Mouse (Mus musculus) ES-Bruce4 (cell line): ENCODE results near the gene Aff3. TPM values are rescaled to one million over a fixed set of nuclear protein-coding genes. Genes with fewer than 3 reads are reported as not detected.

Experiments used
- H3K27ac ChIP-seq: 2 replicates; pipeline ENCODE4 v1.5.1; 2012; ENCODE audit warnings: low read length, inconsistent platforms; ENCODE audit not compliant: insufficient read depth
- H3K27me3 ChIP-seq: 2 replicates; pipeline ENCODE4 v1.6.1; 2012; ENCODE audit warnings: mild to moderate bottlenecking, low read length, inconsistent platforms; ENCODE audit not compliant: control insufficient read depth, poor library complexity, insufficient read depth, severe bottlenecking
- H3K36me3 ChIP-seq: 2 replicates; pipeline ENCODE4 v1.6.1; 2012; ENCODE audit warnings: inconsistent platforms, mild to moderate bottlenecking, low read length, moderate library complexity; ENCODE audit not compliant: control insufficient read depth, poor library complexity, insufficient read depth, severe bottlenecking
- H3K4me1 ChIP-seq: one replicate; pipeline ENCODE4 v1.8.1; 2011; ENCODE audit warnings: low read length; ENCODE audit not compliant: control insufficient read depth, insufficient read depth
- H3K4me3 ChIP-seq: 2 replicates; pipeline ENCODE4 v1.5.1; 2011; ENCODE audit warnings: low read depth, mild to moderate bottlenecking, low read length
- H3K9ac ChIP-seq: 2 replicates; pipeline ENCODE4 v1.6.1; 2012; ENCODE audit warnings: low read depth, mild to moderate bottlenecking, inconsistent platforms; ENCODE audit not compliant: poor library complexity, severe bottlenecking
- H3K9me3 ChIP-seq: replicated peaks from 2 replicates; pipeline ENCODE4 v1.6.1; 2012; ENCODE audit warnings: mild to moderate bottlenecking, low read length, inconsistent platforms; ENCODE audit not compliant: control insufficient read depth, poor library complexity, insufficient read depth, severe bottlenecking
- CTCF ChIP-seq: IDR thresholded peaks from one replicate; pipeline ENCODE4 v1.8.1; 2011; ENCODE audit warnings: low read depth, low read length
- EP300 ChIP-seq: IDR thresholded peaks from 2 replicates; pipeline ENCODE4 v1.6.1; 2011; ENCODE audit warnings: low read depth, low read length; ENCODE audit not compliant: insufficient read depth
- POLR2A ChIP-seq: IDR thresholded peaks from one replicate; pipeline ENCODE4 v1.8.1; 2011; ENCODE audit warnings: low read length; ENCODE audit not compliant: insufficient read depth
- polyA plus RNA-seq: library from polyadenylated mRNA; stranded (reverse); fragments of >200 nt; gene quantifications from 2 replicates; pipeline ENCODE4 v1.2.4, GENCODE M21; 2011; ENCODE audit warnings: low read depth; ENCODE audit not compliant: missing spikeins, insufficient read depth, insufficient read length

The Aff3 gene
- polyA plus RNA-seq, 1 experiment: 9.2 TPM

DNA sequence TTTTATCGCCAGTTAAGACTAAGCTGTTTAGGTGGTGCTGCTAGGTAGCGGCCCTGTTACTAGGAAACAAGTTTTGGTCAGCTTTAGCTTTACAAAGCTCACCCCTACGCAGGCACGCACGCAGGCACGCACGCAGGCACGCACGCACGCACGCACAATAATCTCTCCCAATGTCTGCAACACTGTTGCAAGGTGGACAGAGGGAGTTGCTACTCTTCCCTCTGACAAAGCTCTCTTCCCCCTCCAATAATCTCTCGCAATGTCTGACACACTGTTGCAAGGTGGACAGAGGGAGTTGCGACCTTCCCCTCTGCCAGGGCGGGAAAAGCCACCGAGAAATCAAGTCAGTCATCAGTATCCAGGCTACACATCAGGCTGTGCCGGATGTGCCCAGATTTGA lies 425.2 kb downstream of the Aff3 start:
- TF ChIP-seq CTCF (no peak), POLR2A (no peak), EP300 (no peak)
- H3K27me3 ChIP-seq: no peaks in the 10 kb centered on the region
- no peaks in the 10 kb centered on the region for H3K4me1 ChIP-seq
- no peak overlapping the region for H3K27ac ChIP-seq
- H3K4me3 ChIP-seq: no peak overlapping the region
- no peak overlapping the region for H3K9ac ChIP-seq
- no peaks in the 10 kb centered on the region for H3K36me3 ChIP-seq
- H3K9me3 ChIP-seq: no peaks in the 10 kb centered on the region

DNA sequence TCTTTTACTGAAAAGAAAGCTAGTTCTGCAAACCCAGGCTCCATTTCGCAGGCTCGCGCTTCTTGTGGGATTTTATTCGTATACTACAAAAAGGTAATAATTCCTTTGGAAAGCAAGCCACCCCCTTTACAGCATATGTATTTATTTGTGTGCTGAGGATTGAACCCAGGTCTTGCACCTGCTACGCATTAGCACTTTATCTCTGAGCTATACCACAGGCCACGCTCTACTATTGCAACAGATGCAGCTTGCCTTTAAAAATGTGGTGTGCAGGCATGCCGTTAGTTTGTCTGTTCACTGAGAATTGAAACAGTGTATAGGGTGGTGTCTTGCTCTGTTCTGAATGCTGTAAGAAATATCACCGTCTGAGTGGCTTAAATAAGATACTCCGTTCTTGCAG lies 426.9 kb downstream of the Aff3 start:
- no peak overlapping the region for H3K27ac ChIP-seq
- H3K27me3 ChIP-seq: no peaks in the 10 kb centered on the region
- H3K4me3 ChIP-seq: no peak overlapping the region
- no peaks in the 10 kb centered on the region for H3K36me3 ChIP-seq
- no peak overlapping the region for H3K9ac ChIP-seq
- H3K4me1 ChIP-seq: no peaks in the 10 kb centered on the region
- TF ChIP-seq POLR2A (no peak), EP300 (no peak), CTCF (no peak)
- H3K9me3 ChIP-seq: no peaks in the 10 kb centered on the region

DNA sequence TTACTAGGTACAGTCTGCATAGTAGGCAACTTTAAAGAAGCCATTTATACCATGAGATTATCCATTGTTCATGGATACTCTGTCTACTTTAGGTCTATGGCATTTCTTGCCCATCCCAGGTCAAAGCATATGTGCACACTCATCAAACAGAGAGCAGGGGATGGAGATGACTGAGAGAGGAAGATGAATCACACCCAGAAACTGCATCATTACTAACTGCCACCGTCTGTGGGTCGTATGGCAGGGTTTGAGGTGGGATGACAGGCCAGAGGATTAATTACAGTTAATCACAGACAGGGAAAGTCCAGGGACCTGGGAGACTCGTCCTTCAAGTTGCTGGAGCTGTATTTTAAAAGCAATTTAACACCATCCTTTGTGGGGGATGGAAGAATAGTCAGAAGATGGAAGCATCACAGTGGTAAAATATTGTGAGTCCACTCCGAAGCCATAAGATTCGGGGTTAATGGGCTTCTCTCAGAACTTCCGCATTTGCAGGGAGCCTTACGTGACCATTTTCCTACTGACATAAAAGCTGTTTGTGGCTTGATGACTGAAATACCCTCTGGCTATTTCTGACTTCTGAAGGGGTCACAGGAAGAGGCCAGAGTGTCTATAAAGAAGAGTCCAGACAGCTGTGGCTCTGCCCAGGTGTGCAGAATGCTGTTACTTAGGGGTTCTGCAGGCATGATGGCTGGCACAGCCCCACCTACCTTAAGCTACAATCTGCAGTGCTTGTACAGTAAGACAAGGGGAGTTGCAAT lies 427.5 kb downstream of the Aff3 start:
- H3K9ac ChIP-seq: no peak overlapping the region
- H3K9me3 ChIP-seq: no peaks in the 10 kb centered on the region
- no peaks in the 10 kb centered on the region for H3K4me1 ChIP-seq
- H3K36me3 ChIP-seq: no peaks in the 10 kb centered on the region
- no peaks in the 10 kb centered on the region for H3K27me3 ChIP-seq
- TF ChIP-seq CTCF (no peak), POLR2A (no peak)
- no peak overlapping the region for H3K4me3 ChIP-seq
- H3K27ac ChIP-seq: no peak overlapping the region

DNA sequence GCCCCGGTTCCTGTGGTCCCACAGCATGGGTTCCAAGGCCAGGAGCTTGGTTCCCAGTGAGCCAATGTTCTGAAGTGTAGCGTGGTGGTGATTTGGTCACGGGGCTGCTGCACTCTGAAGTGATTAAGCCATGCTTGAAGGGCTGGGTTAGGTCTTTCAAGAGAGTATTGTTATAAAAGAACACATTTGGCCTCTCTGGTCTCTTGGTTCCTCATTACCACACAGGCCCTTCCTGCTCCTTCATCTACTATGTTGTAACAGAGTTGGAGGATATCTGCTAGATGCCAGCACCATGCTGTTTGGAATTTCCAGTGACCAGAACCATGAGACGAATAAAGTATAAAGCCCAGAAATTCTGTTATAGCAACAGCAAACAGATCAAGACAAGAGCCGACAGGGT lies 431.6 kb downstream of the Aff3 start:
- Histone ChIP-seq H3K27me3 (no peaks in the 10 kb centered on the region), H3K4me3 (no peak overlapping the region), H3K27ac (no peak overlapping the region), H3K9ac (no peak overlapping the region), H3K9me3 (no peaks in the 10 kb centered on the region), H3K36me3 (no peaks in the 10 kb centered on the region), H3K4me1 (no peaks in the 10 kb centered on the region)
- no peak for TF ChIP-seq POLR2A
- TF ChIP-seq EP300: no peak
- no peak for TF ChIP-seq CTCF

DNA sequence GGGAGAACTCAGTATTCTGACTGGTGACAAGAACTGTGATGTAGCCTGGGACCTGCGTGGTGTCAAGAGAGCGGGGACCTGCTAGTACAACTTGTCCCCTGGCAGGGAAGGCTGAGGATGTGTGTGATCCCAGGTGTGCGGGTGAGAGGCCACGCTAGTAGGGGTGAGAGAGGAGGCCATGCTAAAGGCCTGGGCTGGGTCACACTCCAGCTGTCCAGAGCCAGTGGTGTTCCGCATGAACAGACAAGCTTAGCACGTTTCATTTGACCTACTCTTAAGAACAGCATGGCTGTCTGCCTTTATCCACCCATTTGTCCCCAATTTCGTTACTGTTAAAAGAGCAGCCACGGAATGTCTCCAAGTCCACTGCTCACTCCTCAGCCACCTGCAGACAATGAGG lies 434.7 kb downstream of the Aff3 start:
- no peaks in the 10 kb centered on the region for H3K27me3 ChIP-seq
- no peak overlapping the region for H3K9ac ChIP-seq
- no peak for TF ChIP-seq CTCF
- TF ChIP-seq EP300: no peak
- no peak for TF ChIP-seq POLR2A
- no peaks in the 10 kb centered on the region for H3K36me3 ChIP-seq
- no peak overlapping the region for H3K27ac ChIP-seq
- H3K4me3 ChIP-seq: no peak overlapping the region
- H3K4me1 ChIP-seq: no peaks in the 10 kb centered on the region
- peaks cover 3% of the 10 kb centered on the region for H3K9me3 ChIP-seq

DNA sequence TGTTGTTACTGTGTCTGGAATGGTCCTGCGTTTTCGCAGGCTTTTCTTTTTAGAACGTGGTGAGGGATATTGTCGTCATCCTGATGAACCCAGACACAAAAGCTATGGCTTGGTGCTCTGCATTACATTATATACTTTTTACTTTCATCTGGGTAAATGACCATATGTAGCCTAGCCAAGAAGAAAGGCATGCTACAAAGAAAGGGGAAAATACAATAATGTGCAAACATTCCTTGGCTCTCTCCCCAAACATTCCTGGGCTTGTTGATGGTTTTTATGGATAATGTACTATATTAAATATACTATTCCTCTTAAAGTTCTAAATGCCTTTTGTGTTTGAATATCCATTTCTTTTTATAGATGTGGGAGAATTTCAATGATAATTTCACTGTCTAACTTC lies 435.9 kb downstream of the Aff3 start:
- peaks cover 4% of the 10 kb centered on the region for H3K9me3 ChIP-seq
- H3K36me3 ChIP-seq: no peaks in the 10 kb centered on the region

More for the DNA sequence above, 435.9 kb downstream of the Aff3 start:
- H3K27ac ChIP-seq: no peak overlapping the region
- no peaks in the 10 kb centered on the region for H3K27me3 ChIP-seq
- TF ChIP-seq EP300 (no peak), POLR2A (no peak), CTCF (no peak)
- no peak overlapping the region for H3K4me3 ChIP-seq
- H3K9ac ChIP-seq: no peak overlapping the region
- H3K4me1 ChIP-seq: no peaks in the 10 kb centered on the region
